Mouse (Mus musculus): Measurements from ENCODE around the gene Rbm20. TPM values are rescaled to one million over a fixed set of nuclear protein-coding genes. Genes with fewer than 3 reads are reported as not detected.
"Not testable (repeated sequence)": the region's sequence is repeated elsewhere in the genome, so short reads cannot be mapped to it uniquely, and the experiment has no call there.

The Rbm20 gene
- total RNA-seq (2015; ENCODE audit: low replicate concordance): not detected in 2 replicates
- not detected in 2 replicates for total RNA-seq (2017; ENCODE audit: low replicate concordance)

GRCm38 (mm10) chr19:53676718-53677634 is at the start of gene Rbm20:
Gene Rbm20, plus strand, starts transcription at chr19:53677306.
- ATAC-seq (replicated peaks; ENCODE audit: low FRiP score, poor library complexity, severe bottlenecking): no peak

- ATAC-seq (replicated peaks; ENCODE audit: low FRiP score, poor library complexity, severe bottlenecking): no peak
Measured at GRCm38 (mm10) chr19:53638041-53638440, 39.1 kb upstream of the Rbm20 start.

GRCm38 (mm10) chr19:53638727-53639126 is 38.4 kb upstream of the Rbm20 start:
- ATAC-seq (replicated peaks; ENCODE audit: low FRiP score, poor library complexity, severe bottlenecking): no peak

GRCm38 (mm10) chr19:53644020-53644595 is 33.0 kb upstream of the Rbm20 start:
- ATAC-seq (replicated peaks; ENCODE audit: low FRiP score, poor library complexity, severe bottlenecking): no peak

GRCm38 (mm10) chr19:53647301-53647700 is 29.8 kb upstream of the Rbm20 start:
- ATAC-seq (replicated peaks; ENCODE audit: low FRiP score, poor library complexity, severe bottlenecking): no peak

GRCm38 (mm10) chr19:53648056-53648455 is 29.1 kb upstream of the Rbm20 start:
- ATAC-seq (replicated peaks; ENCODE audit: low FRiP score, poor library complexity, severe bottlenecking): no peak

- ATAC-seq (replicated peaks; ENCODE audit: low FRiP score, poor library complexity, severe bottlenecking): peak; percentile 78
Measured at GRCm38 (mm10) chr19:53648802-53649236, 28.3 kb upstream of the Rbm20 start.

- no peak for ATAC-seq (replicated peaks; ENCODE audit: low FRiP score, poor library complexity, severe bottlenecking)
Measured at GRCm38 (mm10) chr19:53649361-53649760, 27.7 kb upstream of the Rbm20 start.

GRCm38 (mm10) chr19:53649802-53650201 is 27.3 kb upstream of the Rbm20 start:
- ATAC-seq (replicated peaks; ENCODE audit: low FRiP score, poor library complexity, severe bottlenecking): no peak

GRCm38 (mm10) chr19:53650921-53651320 is 26.2 kb upstream of the Rbm20 start:
- no peak for ATAC-seq (replicated peaks; ENCODE audit: low FRiP score, poor library complexity, severe bottlenecking)

GRCm38 (mm10) chr19:53652267-53652666 is 24.8 kb upstream of the Rbm20 start:
- ATAC-seq (replicated peaks; ENCODE audit: low FRiP score, poor library complexity, severe bottlenecking): no peak

GRCm38 (mm10) chr19:53653624-53654467 is 23.3 kb upstream of the Rbm20 start:
- no peak for ATAC-seq (replicated peaks; ENCODE audit: low FRiP score, poor library complexity, severe bottlenecking)

- not testable (repeated sequence) for ATAC-seq (replicated peaks; ENCODE audit: low FRiP score, poor library complexity, severe bottlenecking)
Measured at GRCm38 (mm10) chr19:53656443-53656842, 20.7 kb upstream of the Rbm20 start.

GRCm38 (mm10) chr19:53657437-53657836 is 19.7 kb upstream of the Rbm20 start:
- no peak for ATAC-seq (replicated peaks; ENCODE audit: low FRiP score, poor library complexity, severe bottlenecking)

- ATAC-seq (replicated peaks; ENCODE audit: low FRiP score, poor library complexity, severe bottlenecking): no peak
Measured at GRCm38 (mm10) chr19:53660722-53661420, 16.2 kb upstream of the Rbm20 start.

- ATAC-seq (replicated peaks; ENCODE audit: low FRiP score, poor library complexity, severe bottlenecking): no peak
Measured at GRCm38 (mm10) chr19:53661938-53662722, 15.0 kb upstream of the Rbm20 start.

GRCm38 (mm10) chr19:53664831-53665230 is 12.3 kb upstream of the Rbm20 start:
- ATAC-seq (replicated peaks; ENCODE audit: low FRiP score, poor library complexity, severe bottlenecking): no peak

- ATAC-seq (replicated peaks; ENCODE audit: low FRiP score, poor library complexity, severe bottlenecking): no peak
Measured at GRCm38 (mm10) chr19:53665391-53665790, 11.7 kb upstream of the Rbm20 start.

- ATAC-seq (replicated peaks; ENCODE audit: low FRiP score, poor library complexity, severe bottlenecking): no peak
Measured at GRCm38 (mm10) chr19:53666708-53667107, 10.4 kb upstream of the Rbm20 start.
